In the genomic region with DNA sequence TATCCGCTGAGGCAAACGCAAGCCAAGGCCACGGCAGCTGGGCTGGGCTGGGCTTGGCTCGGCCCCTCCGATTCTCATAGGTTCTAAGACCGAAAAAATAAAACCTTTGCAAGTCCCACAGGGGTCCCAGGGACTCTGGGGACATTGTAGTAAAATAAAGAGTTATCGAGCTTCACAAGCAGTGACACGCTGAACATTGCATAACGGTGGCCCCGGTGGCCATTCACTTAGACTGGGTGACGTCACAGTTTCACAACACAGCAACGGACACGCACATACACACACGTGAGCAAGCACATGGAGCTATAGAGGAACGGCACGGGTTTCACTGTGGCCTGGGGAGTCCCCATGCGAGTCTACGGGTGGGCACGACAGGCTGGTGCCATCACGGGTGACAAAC, we compare ENCODE assay signal across 16 mouse cellular contexts. TPM values are rescaled to one million over a fixed set of nuclear protein-coding genes. Genes with fewer than 3 reads are reported as not detected.
DNase-seq lines count a peak whose midpoint lies in the region; ATAC-seq and TF ChIP-seq lines count a peak whose summit lies in the region.
"Had no signal": no experiment of that assay in that cellular context is flagged by ENCODE, and none has a peak within 500 bp of the region (broad histone marks: within the 10 kb centered on the region; RNA-seq: fewer than 3 reads in every experiment).

No protein-coding gene starts in this region.

- H3K9me3 ChIP-seq in lung, embryonic 14.5 days (ENCODE audit: low read depth, low read length) = no peaks in the 10 kb centered on the region

- H3K4me2 ChIP-seq in lung, embryonic 14.5 days = no peak overlapping the region

- intact Hi-C loops in heart, postnatal 10 days (cut with DNase I) = no loop called here

- no peak for ATAC-seq in lung, embryonic 14.5 days (ENCODE audit: insufficient read depth)

- no peak overlapping the region for H3K4me3 ChIP-seq in lung, embryonic 14.5 days (ENCODE audit: low read depth, low read length)
- no peak overlapping the region for H3K4me3 ChIP-seq in lung, adult 2 months (replicated peaks; ENCODE audit: extremely low read depth, low read depth, low read length)

- 77% methylated on average over 20 of the region's 20 CpGs for WGBS in lung, embryonic 14.5 days
- 66% methylated on average over 20 of the region's 20 CpGs for WGBS in lung, adult 2 months

- no peak for TF ChIP-seq POLR2A in lung, adult 2 months (IDR thresholded peaks at IDR 0.05; ENCODE audit: borderline replicate concordance, extremely low read depth, low read depth, low read length)

- peak; percentile 39 for DNase-seq in adrenal gland, postnatal 14 days
- no peak for DNase-seq in adrenal gland, adult 2 months
- DNase-seq in heart, adult 8-10 months (ENCODE audit: low spot score) = peak; percentile 33
- DNase-seq in heart, postnatal 10 days = no peak
- peak; percentile 61 for DNase-seq in lung, embryonic 14.5 days
- no peak for DNase-seq in lung, adult 2 months
- peak; percentile 52 for DNase-seq in splenic B cell, adult 2 months (ENCODE audit: low read depth, low spot score)
- DNase-seq in frontal cortex, adult 2 months (ENCODE audit: extremely low spot score in 1 of 2, low spot score in 1 of 2) = no peak
- DNase-seq: cerebellum, adult 2 months; spleen, adult 18-20 months had no signal

- H3K27ac ChIP-seq in lung, embryonic 14.5 days (ENCODE audit: low read depth) = peak overlapping the region; percentile 36; the same call in 1 of the 2 replicates

- H3K27me3 ChIP-seq in lung, embryonic 14.5 days (ENCODE audit: insufficient read depth, low read length) = no peaks in the 10 kb centered on the region
- H3K27me3 ChIP-seq in splenic B cell, adult 2 months (ENCODE audit: control insufficient read depth, insufficient read depth, low read length, poor library complexity, severe bottlenecking) = no peaks in the 10 kb centered on the region

- peaks cover 25% of the 10 kb centered on the region for H3K36me3 ChIP-seq in lung, embryonic 14.5 days (ENCODE audit: insufficient read depth)
- no peaks in the 10 kb centered on the region; the same call in 1 of the 2 replicates for H3K36me3 ChIP-seq in splenic B cell, adult 2 months (ENCODE audit: control insufficient read depth, insufficient read depth, low read length, poor library complexity, severe bottlenecking)

- 0 out of 2 replicates have a peak, but pooled peaks cover 5% of the 10 kb centered on the region for H3K4me1 ChIP-seq in lung, embryonic 14.5 days (ENCODE audit: insufficient read depth)
- H3K4me1 ChIP-seq in lung, adult 2 months (ENCODE audit: control insufficient read depth, insufficient read depth, low read length) = no peaks in the 10 kb centered on the region

- TF ChIP-seq CTCF in lung, embryonic 14.5 days (IDR thresholded peaks at IDR 0.05; ENCODE audit: low read depth) = no peak
- no peak for TF ChIP-seq CTCF in lung, adult 2 months (IDR thresholded peaks at IDR 0.05; ENCODE audit: insufficient read depth, low read length)

- H3K9ac ChIP-seq in lung, embryonic 14.5 days = no peak overlapping the region

RNA-seq across cellular contexts. Expression of a gene that starts 12.3 kb away (rescaled TPM):
- not detected in 2 replicates for total RNA-seq in adrenal gland, postnatal 14 days (2021)
- not detected for total RNA-seq in adrenal gland, adult 2 months (2021)
- not detected in 2 replicates for polyA plus RNA-seq in adrenal gland, adult 2 months (2012; rRNA removed)
- total RNA-seq in heart, adult 8-10 months (2022) = not detected
- not detected for total RNA-seq in heart, postnatal 10 days (2021)
- polyA plus RNA-seq in lung, embryonic 14.5 days (2014; fragmentation: Nextera tagmentation; extraction: Ambion mirVana) = not detected in 2 replicates
- 4.7 TPM in 1 of 2 replicates, not detected in the other for polyA plus RNA-seq in lung, adult 2 months (2012; rRNA removed)
- polyA plus RNA-seq in frontal cortex, adult 2 months (2012; rRNA removed) = not detected in 2 replicates
- total RNA-seq: heart, postnatal 14 days; left cerebral cortex, postnatal 10 days; midbrain, postnatal 0 days had no signal
- polyA plus RNA-seq: cerebellum, adult 2 months; embryonic facial prominence, embryonic 14.5 days; kidney, embryonic 14.5 days; liver, embryonic 16.5 days; midbrain, postnatal 0 days had no signal

RNA-seq across cellular contexts. Expression of a gene that starts 16.2 kb away (rescaled TPM):
- total RNA-seq in adrenal gland, postnatal 14 days (2021) = 21.4 and 28.2 TPM in 2 replicates
- 10 to 100 TPM; 26.9 to 30.7 TPM for total RNA-seq in adrenal gland, adult 2 months (2021)
- polyA plus RNA-seq in adrenal gland, adult 2 months (2012; rRNA removed) = 61.4 and 62.8 TPM in 2 replicates
- 10 to 100 TPM; 18.1 to 21.4 (median 19.6) TPM for total RNA-seq in heart, adult 8-10 months (2022)
- 10 to 100 TPM; 30.4 to 36.7 TPM for total RNA-seq in heart, postnatal 10 days (2021)
- 56.5 and 64.6 TPM in 2 replicates for polyA plus RNA-seq in lung, embryonic 14.5 days (2014; fragmentation: Nextera tagmentation; extraction: Ambion mirVana)
- polyA plus RNA-seq in lung, adult 2 months (2012; rRNA removed) = 95.0 and 116 TPM in 2 replicates
- polyA plus RNA-seq in frontal cortex, adult 2 months (2012; rRNA removed) = 244 and 256 TPM in 2 replicates

RNA-seq across cellular contexts. Expression of a gene that starts 32.5 kb away (rescaled TPM):
- 0.56 TPM in 1 of 2 replicates, not detected in the other for total RNA-seq in adrenal gland, postnatal 14 days (2021)
- total RNA-seq in adrenal gland, adult 2 months (2021) = not detected
- polyA plus RNA-seq in adrenal gland, adult 2 months (2012; rRNA removed) = 0.25 and 0.59 TPM in 2 replicates
- total RNA-seq in heart, adult 8-10 months (2022) = 1 to 10 TPM in 1 of 4 experiments, not detected in 3; 1.0 TPM
- under 1 TPM in 1 of 2 experiments, not detected in 1; 0.87 TPM for total RNA-seq in heart, postnatal 10 days (2021)
- not detected in 2 replicates for polyA plus RNA-seq in lung, embryonic 14.5 days (2014; fragmentation: Nextera tagmentation; extraction: Ambion mirVana)
- polyA plus RNA-seq in lung, adult 2 months (2012; rRNA removed) = 1.5 and 37.8 TPM in 2 replicates
- polyA plus RNA-seq in frontal cortex, adult 2 months (2012; rRNA removed) = 0.18 and 0.42 TPM in 2 replicates
- total RNA-seq: heart, postnatal 14 days; left cerebral cortex, postnatal 10 days; midbrain, postnatal 0 days had no signal
- polyA plus RNA-seq: embryonic facial prominence, embryonic 14.5 days; kidney, embryonic 14.5 days; midbrain, postnatal 0 days had no signal

Comparison
In these comparisons a context has a peak if more than half of its experiments do, and no peak if none do; other contexts are left out.
1. DNase-seq: peak in adrenal gland, postnatal 14 days (single experiment), heart, adult 8-10 months (single experiment), lung, embryonic 14.5 days (single experiment) and splenic B cell, adult 2 months (single experiment); none in adrenal gland, adult 2 months (single experiment), heart, postnatal 10 days (0 of 2), lung, adult 2 months (single experiment) and frontal cortex, adult 2 months (0 of 2).